Mouse (Mus musculus) kidney, adult 11 months (tissue): ENCODE measurements around the gene Gm6993.
A peak's percentile ranks its signal among the peaks of the same experiment; 100 is the strongest.

Source experiments
- DNase-seq: peaks from one replicate; pipeline ENCODE4 v3.0.0; 2022

Gm6993 gene

DNA sequence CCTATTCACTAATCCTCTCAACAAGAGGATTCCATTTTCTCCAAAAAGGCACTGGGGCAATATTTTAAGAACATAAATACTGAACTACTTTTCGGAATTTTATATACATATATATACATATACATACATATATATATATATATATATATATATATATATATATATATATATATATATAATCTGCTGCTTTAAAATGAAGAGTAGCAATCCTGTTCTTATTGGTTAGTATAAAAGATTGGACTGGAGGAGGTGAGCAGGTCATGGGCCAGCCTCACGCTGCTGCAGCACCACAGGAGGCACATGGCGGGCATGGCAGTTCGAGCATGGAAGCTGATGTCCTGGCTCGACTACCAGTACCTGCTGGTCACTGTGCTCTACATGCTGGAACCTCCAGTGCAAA lies at the start of gene Gm6993:
Gene Gm6993, plus strand, starts transcription at position 301 of the 400 bp plus-strand sequence.
- DNase-seq = no peak

DNA sequence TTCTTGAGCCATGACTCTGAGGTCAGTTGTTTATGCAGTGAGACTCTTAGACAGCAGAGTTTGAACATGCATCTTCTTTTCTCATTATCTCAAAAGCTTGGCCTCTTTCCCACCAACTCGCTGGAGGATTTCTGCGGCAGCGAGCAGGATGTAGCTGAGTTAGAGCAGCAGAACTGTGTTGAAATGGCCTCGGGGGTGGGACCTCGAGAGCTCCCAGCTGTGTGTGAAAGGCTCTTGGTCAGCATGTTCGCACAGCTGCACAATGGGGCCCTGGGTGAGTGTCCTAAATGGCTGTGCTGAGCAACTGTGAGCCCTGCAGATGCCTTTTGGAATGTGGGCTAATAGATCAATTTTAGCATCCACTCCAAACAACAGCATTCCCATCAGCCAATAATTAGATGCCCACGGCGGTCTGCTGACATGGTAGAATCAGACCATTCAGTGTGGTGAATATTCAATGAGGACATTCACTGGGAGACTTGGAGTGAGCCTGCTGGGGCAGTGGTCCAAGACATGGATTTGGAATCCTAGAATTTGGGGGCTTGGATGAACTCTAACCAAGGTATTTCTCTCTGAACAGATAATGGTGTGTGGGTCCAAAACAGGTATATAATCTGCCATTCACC lies 49.1 kb upstream of the Gm6993 start:
- peak; percentile 42 for DNase-seq

DNA sequence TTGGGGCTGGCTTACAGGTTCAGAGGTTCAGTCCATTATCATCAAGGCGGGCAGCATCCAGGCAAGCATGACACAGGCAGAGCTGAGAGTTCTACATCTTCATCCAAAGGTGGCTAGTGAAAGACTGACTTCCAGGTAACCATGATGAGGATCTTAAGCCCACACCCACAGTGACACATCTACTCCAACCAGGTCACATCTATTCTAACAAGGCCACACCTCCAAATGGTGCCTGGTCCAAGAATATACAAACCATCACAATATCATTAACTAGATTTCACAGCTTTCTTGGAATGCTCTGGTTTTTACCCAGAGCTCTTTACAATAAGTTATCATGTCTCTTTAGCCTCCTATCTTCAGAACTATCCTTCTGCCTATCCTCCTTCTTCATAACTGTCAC lies 38.1 kb upstream of the Gm6993 start:
- DNase-seq = peak; percentile 39

DNA sequence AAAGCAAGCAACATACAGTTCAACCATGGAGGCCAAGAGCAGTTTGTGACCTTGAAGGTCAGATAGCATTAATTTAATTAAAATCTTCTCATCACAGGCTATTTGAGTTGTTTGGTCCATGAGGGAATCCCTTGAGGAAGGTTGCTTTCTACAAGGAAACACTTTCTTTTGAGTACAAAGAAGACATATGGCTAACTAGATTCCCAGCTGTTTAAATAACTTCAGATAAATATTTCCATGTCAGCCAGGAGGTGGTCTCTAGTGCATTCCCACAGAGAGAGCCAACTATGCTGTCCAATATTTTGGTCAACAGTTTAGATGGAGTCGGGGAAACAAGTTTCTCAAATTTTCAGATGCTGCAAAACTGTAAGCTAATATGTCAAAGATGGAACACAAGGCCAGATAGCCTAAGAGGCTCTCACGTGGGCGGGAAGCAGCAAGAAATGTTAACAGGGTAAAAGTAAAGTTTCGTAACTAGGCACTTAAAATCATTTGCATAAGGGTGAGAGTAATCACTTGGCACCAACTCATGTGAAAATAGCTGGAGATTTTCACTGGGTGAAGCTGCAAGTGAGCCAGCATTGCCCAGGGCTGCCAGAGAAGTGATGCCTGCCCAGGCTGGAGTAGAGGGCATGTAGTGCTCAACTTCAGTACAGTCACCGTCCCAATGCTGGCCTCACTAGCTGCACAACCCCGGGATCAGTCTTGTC lies 36.7 kb upstream of the Gm6993 start:
- DNase-seq = peak; percentile 70

DNA sequence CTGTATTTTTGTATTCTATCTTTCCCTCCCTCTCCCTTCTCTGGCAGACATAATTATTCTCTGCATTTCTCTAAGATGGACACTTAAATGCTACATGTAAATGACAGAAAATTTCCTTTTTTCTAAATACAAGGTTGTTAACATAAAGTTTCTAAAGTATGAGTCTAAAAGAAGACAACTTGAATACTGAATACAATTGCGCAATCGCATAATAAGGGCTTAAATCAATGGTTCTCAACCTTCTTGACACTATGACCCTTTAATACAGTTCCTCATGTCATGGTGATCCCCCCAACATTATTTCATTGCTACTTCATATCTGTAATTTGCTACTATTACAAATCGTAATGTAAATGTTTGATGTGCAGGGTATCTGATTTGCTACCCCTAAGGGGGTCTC lies 35.7 kb upstream of the Gm6993 start:
- DNase-seq = no peak

DNA sequence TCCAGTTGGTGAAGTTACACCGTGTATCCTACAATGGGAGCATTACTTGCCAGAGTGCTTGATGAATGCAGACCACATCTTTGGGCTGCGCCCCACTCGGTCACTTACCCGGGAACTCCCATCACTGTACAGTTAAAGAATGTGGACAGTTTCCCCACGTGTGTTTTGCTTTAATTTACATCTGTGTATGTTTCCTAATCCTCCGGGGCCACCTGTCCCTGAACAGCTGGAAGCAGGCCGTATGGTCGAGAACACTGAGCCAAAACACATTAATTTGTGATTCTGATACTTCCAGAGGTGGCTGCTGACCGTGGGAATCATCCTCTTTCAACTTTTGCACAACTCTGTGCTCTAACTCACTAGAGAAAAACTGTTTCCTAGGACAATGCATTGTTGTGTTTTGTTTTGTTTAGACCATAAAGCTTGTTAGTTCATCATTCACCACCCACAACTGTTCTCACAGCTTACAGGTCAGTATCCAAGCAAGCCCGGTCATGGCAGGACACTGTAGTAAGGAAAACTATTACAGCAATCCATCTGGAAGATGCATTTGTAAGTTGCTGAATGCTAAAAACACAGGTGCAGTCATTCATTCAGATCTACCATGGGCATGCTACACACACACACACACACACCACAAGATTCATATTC lies 34.5 kb upstream of the Gm6993 start:
- no peak for DNase-seq

GRCm38 (mm10) chr12:31208766-31209165 lies 31.8 kb upstream of the Gm6993 start:
- no peak for DNase-seq

- no peak for DNase-seq
Measured at GRCm38 (mm10) chr12:31209377-31209805, 31.2 kb upstream of the Gm6993 start.

GRCm38 (mm10) chr12:31213556-31213955 lies 27.0 kb upstream of the Gm6993 start:
- peak; percentile 74 for DNase-seq

- DNase-seq = no peak
Measured at GRCm38 (mm10) chr12:31215003-31215402, 25.6 kb upstream of the Gm6993 start.

GRCm38 (mm10) chr12:31217232-31217631 lies 23.3 kb upstream of the Gm6993 start:
- DNase-seq = no peak

GRCm38 (mm10) chr12:31218774-31219173 lies 21.8 kb upstream of the Gm6993 start:
- peak; percentile 59 for DNase-seq

- DNase-seq = no peak
Measured at GRCm38 (mm10) chr12:31221522-31221921, 19.0 kb upstream of the Gm6993 start.

GRCm38 (mm10) chr12:31222282-31222681 lies 18.3 kb upstream of the Gm6993 start:
- DNase-seq = no peak

GRCm38 (mm10) chr12:31222741-31223140 lies 17.8 kb upstream of the Gm6993 start:
- DNase-seq = no peak

DNA sequence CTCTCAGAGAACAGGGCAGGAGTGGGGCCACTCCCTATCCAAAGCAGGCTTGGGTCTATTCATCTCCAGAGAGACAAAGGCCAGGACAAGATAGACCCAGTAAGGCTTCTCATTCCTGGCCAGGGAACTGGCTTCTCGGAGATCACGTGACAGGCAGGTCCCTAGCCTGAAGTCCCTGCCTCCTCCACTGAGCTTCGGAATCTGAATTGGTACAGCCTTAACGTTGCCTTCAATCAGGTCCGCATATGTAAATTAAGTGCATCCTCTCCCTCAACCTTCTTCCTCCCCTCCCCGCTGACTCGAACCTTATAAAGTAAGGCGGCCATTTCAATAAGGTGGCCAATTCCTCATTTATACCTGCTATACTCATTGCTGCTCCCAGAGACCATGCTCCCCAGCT lies 15.1 kb upstream of the Gm6993 start:
- no peak for DNase-seq

- DNase-seq = no peak
Measured at GRCm38 (mm10) chr12:31227167-31227566, 13.4 kb upstream of the Gm6993 start.

DNA sequence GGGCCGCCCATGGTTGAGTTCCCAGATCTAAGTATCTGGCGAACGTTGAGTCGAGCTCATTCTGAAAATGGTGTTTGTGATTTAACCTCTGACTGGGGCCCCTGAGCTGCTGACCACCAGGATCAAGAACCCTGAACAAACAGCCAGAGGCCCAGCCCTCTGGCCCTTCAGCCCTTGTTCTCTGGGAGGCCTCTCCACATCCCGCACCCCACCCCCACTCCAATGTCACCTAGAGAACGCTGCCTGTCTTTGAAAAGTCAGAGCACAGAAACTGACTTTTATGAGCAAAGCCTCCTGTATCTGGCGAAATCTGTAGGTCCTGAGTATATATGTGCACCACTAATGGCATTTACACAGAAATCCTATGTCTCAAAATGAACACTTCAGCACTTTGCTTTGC lies 11.7 kb upstream of the Gm6993 start:
- DNase-seq = no peak

GRCm38 (mm10) chr12:31232635-31233034 lies 7.9 kb upstream of the Gm6993 start:
- no peak for DNase-seq

- DNase-seq = no peak
Measured at GRCm38 (mm10) chr12:31235018-31235417, 5.6 kb upstream of the Gm6993 start.

DNA sequence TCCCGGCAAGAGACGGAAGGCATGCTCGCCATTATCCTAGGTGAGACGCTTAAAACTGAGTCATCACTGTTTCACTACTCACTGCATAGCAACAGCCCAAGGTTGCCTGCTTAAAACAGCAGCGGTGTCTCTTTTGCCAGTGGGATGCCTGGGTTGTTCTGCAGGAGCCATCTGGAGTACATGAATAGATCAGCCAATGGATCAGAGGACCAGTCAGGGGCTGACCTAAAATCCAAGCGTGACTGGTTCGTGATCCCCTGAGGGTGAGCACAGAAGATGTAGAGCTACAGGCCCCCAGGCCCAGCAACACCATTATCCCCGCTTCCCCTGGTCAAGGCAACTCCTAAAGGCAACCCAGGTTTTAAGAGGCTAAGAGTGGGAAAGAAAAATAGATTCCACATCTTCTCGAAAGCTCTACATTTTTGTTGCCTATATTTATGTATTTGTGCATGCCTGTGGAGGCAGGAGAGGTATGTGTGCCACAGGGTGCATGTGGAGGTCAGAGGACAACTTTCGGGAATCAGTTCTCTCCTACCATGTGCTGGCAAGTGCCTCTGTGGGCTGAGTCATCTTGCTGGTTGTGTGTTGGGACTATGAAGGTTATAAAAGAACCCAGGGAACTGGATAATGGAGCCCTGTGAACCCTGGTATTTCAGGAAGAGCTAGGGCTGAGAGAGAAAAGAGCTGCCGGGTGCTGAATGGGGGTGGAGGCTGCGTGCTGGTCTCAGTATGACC lies 3.5 kb upstream of the Gm6993 start:
- no peak for DNase-seq

GRCm38 (mm10) chr12:31239031-31239583 lies 1.5 kb upstream of the Gm6993 start:
- DNase-seq = peak; percentile 56

- no peak for DNase-seq
Measured at GRCm38 (mm10) chr12:31239798-31240197, 772 bp upstream of the Gm6993 start.
